Mouse (Mus musculus): ENCODE results near the gene Gm20388.

Gene Gm20388

GRCm38 (mm10) chr8:120291650-120292049, 381.0 kb downstream of the Gm20388 start:
- no peak for DNase-seq (ENCODE audit: low spot score)

GRCm38 (mm10) chr8:120292316-120293107, 381.9 kb downstream of the Gm20388 start:
- no peak for DNase-seq (ENCODE audit: low spot score)

GRCm38 (mm10) chr8:120293421-120294357, 383.0 kb downstream of the Gm20388 start:
- DNase-seq (ENCODE audit: low spot score), result no peak

- no peak for DNase-seq (ENCODE audit: low spot score)
Observed at GRCm38 (mm10) chr8:120294982-120295870, 384.6 kb downstream of the Gm20388 start.

GRCm38 (mm10) chr8:120297000-120297399, 386.4 kb downstream of the Gm20388 start:
- no peak for DNase-seq (ENCODE audit: low spot score)

- no peak for DNase-seq (ENCODE audit: low spot score)
Observed at GRCm38 (mm10) chr8:120298601-120299532, 388.2 kb downstream of the Gm20388 start.

- DNase-seq (ENCODE audit: low spot score), result peak; percentile 79
Observed at GRCm38 (mm10) chr8:120300601-120301141, 390.0 kb downstream of the Gm20388 start.

GRCm38 (mm10) chr8:120302941-120303675, 392.5 kb downstream of the Gm20388 start:
- DNase-seq (ENCODE audit: low spot score), result no peak

GRCm38 (mm10) chr8:120304097-120304496, 393.5 kb downstream of the Gm20388 start:
- DNase-seq (ENCODE audit: low spot score), result no peak

GRCm38 (mm10) chr8:120305800-120306385, 395.3 kb downstream of the Gm20388 start:
- no peak for DNase-seq (ENCODE audit: low spot score)

- DNase-seq (ENCODE audit: low spot score), result no peak
Observed at GRCm38 (mm10) chr8:120307103-120307502, 396.5 kb downstream of the Gm20388 start.

GRCm38 (mm10) chr8:120307528-120307927, 396.9 kb downstream of the Gm20388 start:
- no peak for DNase-seq (ENCODE audit: low spot score)

- no peak for DNase-seq (ENCODE audit: low spot score)
Observed at GRCm38 (mm10) chr8:120308131-120308530, 397.5 kb downstream of the Gm20388 start.

- no peak for DNase-seq (ENCODE audit: low spot score)
Observed at GRCm38 (mm10) chr8:120308553-120308952, 397.9 kb downstream of the Gm20388 start.

- DNase-seq (ENCODE audit: low spot score), result no peak
Observed at GRCm38 (mm10) chr8:120309326-120309725, 398.7 kb downstream of the Gm20388 start.

GRCm38 (mm10) chr8:120310063-120310462, 399.4 kb downstream of the Gm20388 start:
- no peak for DNase-seq (ENCODE audit: low spot score)

- no peak for DNase-seq (ENCODE audit: low spot score)
Observed at GRCm38 (mm10) chr8:120312452-120312851, 401.8 kb downstream of the Gm20388 start.

- no peak for DNase-seq (ENCODE audit: low spot score)
Observed at GRCm38 (mm10) chr8:120313674-120314073, 403.0 kb downstream of the Gm20388 start.

GRCm38 (mm10) chr8:120314932-120315331, 404.3 kb downstream of the Gm20388 start:
- DNase-seq (ENCODE audit: low spot score), result no peak

Measured in ovary, postnatal 14 days (tissue).